ENCODE assay signal across 27 mouse cellular contexts in the genomic region with DNA sequence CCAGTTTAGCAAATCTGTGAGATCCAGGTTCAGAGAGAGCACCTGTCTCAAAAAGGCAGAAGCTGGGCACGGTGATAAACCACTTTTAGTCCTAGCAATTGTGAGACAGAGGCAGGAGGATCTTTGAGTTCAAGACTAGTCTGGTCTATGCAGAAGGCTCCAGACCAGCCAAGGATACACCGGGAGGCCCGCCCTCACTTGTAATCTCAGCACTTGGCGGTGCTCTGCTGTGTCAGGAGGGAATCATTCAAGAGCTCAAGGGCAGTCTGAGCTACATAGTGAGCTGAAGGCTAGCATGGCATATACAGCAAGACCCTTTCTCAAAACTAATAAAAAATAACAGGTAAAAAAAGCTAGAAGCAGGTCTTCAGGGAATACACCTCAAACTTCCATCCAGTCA.
"Had no signal": no experiment of that assay in that cellular context is flagged by ENCODE, and none has a peak within 500 bp of the region (broad histone marks: within the 10 kb centered on the region; RNA-seq: fewer than 3 reads in every experiment).

No protein-coding gene starts in this region.

- H3K36me3 ChIP-seq: heart, embryonic 12.5 days; hindbrain, embryonic 10.5 days; hindbrain, embryonic 12.5 days; hindbrain, embryonic 15.5 days; limb, embryonic 15.5 days had no signal

- H3K4me3 ChIP-seq: gastrocnemius, adult 2 months; heart, embryonic 12.5 days; hindbrain, embryonic 10.5 days; hindbrain, embryonic 12.5 days; hindbrain, embryonic 15.5 days; kidney, embryonic 15.5 days; layer of hippocampus, adult 2 months; limb, embryonic 13.5 days; limb, embryonic 15.5 days; liver, embryonic 12.5 days had no signal

- H3K9me3 ChIP-seq: heart, embryonic 12.5 days; hindbrain, embryonic 10.5 days; hindbrain, embryonic 12.5 days; hindbrain, embryonic 15.5 days; kidney, embryonic 15.5 days; limb, embryonic 13.5 days; limb, embryonic 15.5 days; liver, embryonic 12.5 days had no signal

- H3K27me3 ChIP-seq: heart, embryonic 12.5 days; hindbrain, embryonic 12.5 days; hindbrain, embryonic 15.5 days; kidney, embryonic 15.5 days; limb, embryonic 13.5 days; limb, embryonic 15.5 days; liver, embryonic 12.5 days had no signal

- H3K4me1 ChIP-seq: hindbrain, embryonic 10.5 days; hindbrain, embryonic 12.5 days; hindbrain, embryonic 15.5 days; kidney, embryonic 15.5 days; limb, embryonic 15.5 days had no signal

- ATAC-seq: hindbrain, postnatal 0 days; intestine, embryonic 16.5 days; liver, embryonic 12.5 days had no signal

- DNase-seq: gastrocnemius, adult 2 months; gastrocnemius, postnatal 10 days; gastrocnemius, postnatal 25 days; heart, adult 18-20 months; heart, postnatal 10 days; heart, postnatal 4 days; kidney, adult 11 months; kidney, adult 2 months; kidney, adult 9 months; kidney, postnatal 25 days; kidney, postnatal 4 days; layer of hippocampus, adult 9-11 months; layer of hippocampus, postnatal 36 days; left cerebral cortex, postnatal 4 days had no signal

- H3K9ac ChIP-seq: heart, embryonic 12.5 days; hindbrain, embryonic 12.5 days; hindbrain, embryonic 15.5 days; kidney, embryonic 15.5 days; limb, embryonic 13.5 days; limb, embryonic 15.5 days; liver, embryonic 12.5 days; liver, embryonic 14.5 days had no signal

- H3K4me2 ChIP-seq: heart, embryonic 12.5 days; hindbrain, embryonic 12.5 days; hindbrain, embryonic 15.5 days; kidney, embryonic 15.5 days; limb, embryonic 13.5 days; limb, embryonic 15.5 days; liver, embryonic 12.5 days had no signal

- H3K27ac ChIP-seq: gastrocnemius, adult 2 months; hindbrain, embryonic 10.5 days; hindbrain, embryonic 12.5 days; hindbrain, embryonic 15.5 days; hindbrain, postnatal 0 days; kidney, embryonic 15.5 days; kidney, postnatal 0 days; layer of hippocampus, adult 2 months; limb, embryonic 13.5 days; limb, embryonic 15.5 days; liver, embryonic 12.5 days; liver, embryonic 14.5 days had no signal
